Mouse (Mus musculus) stomach, postnatal 0 days (tissue): ENCODE measurements around the gene Tardbp.

ENCODE experiments used
- CTCF ChIP-seq: IDR thresholded peaks from 2 replicates; pipeline ENCODE4 v1.5.1; 2016; ENCODE audit warnings: antibody characterized with exemption, low read depth, mild to moderate bottlenecking, moderate library complexity
- EP300 ChIP-seq: optimal IDR thresholded peaks from 2 replicates; pipeline ENCODE3; 2016; ENCODE audit warnings: antibody characterized with exemption

- TF ChIP-seq CTCF, result no peak
- TF ChIP-seq EP300, result no peak
Observed at GRCm38 (mm10) chr4:148613738-148614137, 13.1 kb downstream of the Tardbp start.
